In the genomic region with DNA sequence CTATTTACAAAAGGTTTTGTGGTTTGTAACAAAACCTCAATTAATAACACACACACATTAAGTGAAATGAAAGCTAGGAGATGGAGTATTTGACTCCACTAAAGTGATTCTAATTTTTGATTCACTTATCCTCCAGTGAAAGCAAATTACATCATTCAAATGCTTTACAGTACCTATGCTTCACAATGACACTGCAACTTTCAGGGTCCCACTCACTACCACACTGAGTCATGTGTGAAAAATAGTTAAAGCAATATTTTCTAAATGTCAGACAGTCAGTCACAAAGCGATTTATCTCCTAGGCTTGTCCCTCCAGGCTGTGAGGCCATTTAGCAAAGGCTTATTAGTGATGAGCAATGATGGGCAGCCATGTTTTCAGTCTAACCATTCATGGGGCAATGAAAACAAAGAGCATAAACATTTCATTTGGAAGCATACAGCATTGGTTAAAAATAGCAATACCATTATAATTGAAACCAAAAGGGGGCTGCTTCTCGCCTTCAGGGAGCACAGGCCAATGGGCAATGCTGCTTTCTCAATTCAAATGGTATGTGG, we compare ENCODE assay signal across 25 mouse cellular contexts. TPM values are rescaled to one million over a fixed set of nuclear protein-coding genes. Genes with fewer than 3 reads are reported as not detected.
DNase-seq lines count a peak whose midpoint lies in the region; ATAC-seq and TF ChIP-seq lines count a peak whose summit lies in the region.
"Had no signal": no experiment of that assay in that cellular context is flagged by ENCODE, and none has a peak within 500 bp of the region (broad histone marks: within the 10 kb centered on the region; RNA-seq: fewer than 3 reads in every experiment).

No protein-coding gene starts in this region.

- H3K36me3 ChIP-seq in liver, embryonic 13.5 days, result peaks cover 15% of the 10 kb centered on the region
- H3K36me3 ChIP-seq in liver, embryonic 11.5 days (ENCODE audit: control insufficient read depth, insufficient read depth, low read length), result 0 out of 2 replicates have a peak, but pooled peaks cover 3% of the 10 kb centered on the region
- H3K36me3 ChIP-seq in heart, embryonic 10.5 days, result peaks cover 10% of the 10 kb centered on the region

- no peak for TF ChIP-seq POLR2A in embryonic fibroblast, embryonic 13.5 days (IDR thresholded peaks at IDR 0.05; ENCODE audit: low read depth, low read length)

- ATAC-seq in liver, embryonic 13.5 days (ENCODE audit: low read depth), result 0 out of 2 replicates have a peak, but pooled peaks have one; percentile 32
- no peak for ATAC-seq in liver, embryonic 11.5 days (replicated peaks; ENCODE audit: low FRiP score)
- ATAC-seq: forebrain, postnatal 0 days; midbrain, embryonic 13.5 days had no signal

- no peak overlapping the region for H3K4me2 ChIP-seq in liver, embryonic 13.5 days
- no peak overlapping the region for H3K4me2 ChIP-seq in liver, embryonic 11.5 days
- H3K4me2 ChIP-seq: forebrain, embryonic 12.5 days; kidney, embryonic 15.5 days; limb, embryonic 13.5 days; midbrain, embryonic 13.5 days had no signal

- no peak for DNase-seq in liver, embryonic 13.5 days
- DNase-seq in liver, embryonic 11.5 days (ENCODE audit: low spot score), result no peak
- DNase-seq in 3T3-L1 (ENCODE audit: low read depth, low spot score), result peak; percentile 70
- DNase-seq in 416B (ENCODE audit: low read depth), result peak; percentile 16
- DNase-seq in retina, embryonic 14.5 days (ENCODE audit: low spot score), result no peak
- DNase-seq in heart, embryonic 10.5 days (ENCODE audit: low spot score), result no peak
- DNase-seq: cerebellum, adult 2 months; cerebellum, postnatal 25 days; forebrain, postnatal 0 days; heart, adult 2 months; heart, postnatal 14 days; kidney, adult 11 months; kidney, postnatal 25 days; lung, adult 2 months; lung, postnatal 10 days; thymus, postnatal 4 days had no signal

- no peak for TF ChIP-seq CTCF in embryonic fibroblast, embryonic 13.5 days (IDR thresholded peaks at IDR 0.05; ENCODE audit: borderline replicate concordance, insufficient read depth, low read length)

- WGBS in liver, embryonic 13.5 days (ENCODE audit: insufficient replicate concordance), result 81% methylated on average over 2 of the region's 2 CpGs
- WGBS in liver, embryonic 11.5 days, result 80% methylated on average over 2 of the region's 2 CpGs
- WGBS in heart, embryonic 10.5 days, result 77% methylated on average over 2 of the region's 2 CpGs

- no peak overlapping the region for H3K4me3 ChIP-seq in liver, embryonic 13.5 days (replicated peaks)
- no peak overlapping the region for H3K4me3 ChIP-seq in liver, embryonic 11.5 days (ENCODE audit: low read depth, low read length)
- H3K4me3 ChIP-seq in embryonic fibroblast, embryonic 13.5 days (ENCODE audit: insufficient read depth, low read length), result no peak overlapping the region
- no peak overlapping the region for H3K4me3 ChIP-seq in heart, embryonic 10.5 days
- H3K4me3 ChIP-seq: forebrain, embryonic 12.5 days; heart, adult 2 months; hindbrain, embryonic 10.5 days; kidney, embryonic 15.5 days; left cerebral cortex, adult 2 months; limb, embryonic 13.5 days; midbrain, embryonic 13.5 days had no signal

- peak overlapping the region; percentile 13 for H3K27ac ChIP-seq in liver, embryonic 13.5 days
- no peak overlapping the region for H3K27ac ChIP-seq in liver, embryonic 11.5 days (ENCODE audit: low read depth, low read length)
- 0 out of 2 replicates have a peak overlapping the region, but pooled peaks have one; percentile 54 for H3K27ac ChIP-seq in embryonic fibroblast, embryonic 13.5 days (ENCODE audit: insufficient read depth, low read length)
- no peak overlapping the region for H3K27ac ChIP-seq in heart, embryonic 10.5 days
- H3K27ac ChIP-seq: forebrain, embryonic 12.5 days; heart, adult 2 months; hindbrain, embryonic 10.5 days; kidney, embryonic 15.5 days; left cerebral cortex, adult 2 months; limb, embryonic 13.5 days; macrophage; midbrain, embryonic 13.5 days had no signal

- no peaks in the 10 kb centered on the region for H3K9me3 ChIP-seq in liver, embryonic 13.5 days (replicated peaks)
- H3K9me3 ChIP-seq in liver, embryonic 11.5 days (ENCODE audit: control insufficient read depth, low read length), result no peaks in the 10 kb centered on the region
- H3K9me3 ChIP-seq in heart, embryonic 10.5 days, result no peaks in the 10 kb centered on the region
- H3K9me3 ChIP-seq: forebrain, embryonic 12.5 days; G1E; hindbrain, embryonic 10.5 days; kidney, embryonic 15.5 days; limb, embryonic 13.5 days; midbrain, embryonic 13.5 days had no signal

- H3K4me1 ChIP-seq in liver, embryonic 13.5 days (replicated peaks), result peaks cover 53% of the 10 kb centered on the region
- peaks cover 13% of the 10 kb centered on the region for H3K4me1 ChIP-seq in liver, embryonic 11.5 days (replicated peaks; ENCODE audit: control insufficient read depth, insufficient read depth, low read length)
- peaks cover 9% of the 10 kb centered on the region for H3K4me1 ChIP-seq in embryonic fibroblast, embryonic 13.5 days (ENCODE audit: control insufficient read depth, insufficient read depth, low read length)
- H3K4me1 ChIP-seq in heart, embryonic 10.5 days, result peaks cover 39% of the 10 kb centered on the region

- no peak overlapping the region for H3K9ac ChIP-seq in liver, embryonic 13.5 days
- no peak overlapping the region for H3K9ac ChIP-seq in liver, embryonic 11.5 days (ENCODE audit: low read depth, low read length)
- H3K9ac ChIP-seq: forebrain, embryonic 12.5 days; forebrain, postnatal 0 days; kidney, embryonic 15.5 days; limb, embryonic 13.5 days; midbrain, embryonic 13.5 days had no signal

- no peaks in the 10 kb centered on the region for H3K27me3 ChIP-seq in liver, embryonic 13.5 days
- H3K27me3 ChIP-seq in liver, embryonic 11.5 days (replicated peaks; ENCODE audit: control insufficient read depth, insufficient read depth, low read length), result no peaks in the 10 kb centered on the region
- no peaks in the 10 kb centered on the region for H3K27me3 ChIP-seq in heart, embryonic 10.5 days (ENCODE audit: insufficient read depth, poor library complexity, severe bottlenecking)
- H3K27me3 ChIP-seq: forebrain, embryonic 12.5 days; kidney, embryonic 15.5 days; limb, embryonic 13.5 days; midbrain, embryonic 13.5 days had no signal

RNA-seq across cellular contexts. Expression of gene Golim4, which starts 8.1 kb away (rescaled TPM):
- 18.2 and 23.5 TPM in 2 replicates for polyA plus RNA-seq in liver, embryonic 13.5 days (2015; fragmentation: Nextera tagmentation; extraction: Ambion mirVana)
- polyA plus RNA-seq in liver, embryonic 11.5 days (2014; fragmentation: Nextera tagmentation; extraction: Ambion mirVana), result 30.1 and 32.4 TPM in 2 replicates
- polyA plus RNA-seq in embryonic fibroblast, embryonic 13.5 days (2011; ENCODE audit: insufficient read length, low read depth, missing spikeins), result 125 and 159 TPM in 2 replicates
- polyA plus RNA-seq in heart, embryonic 10.5 days (2016; fragmentation: Nextera tagmentation; extraction: Ambion mirVana), result 43.3 and 50.2 TPM in 2 replicates

Comparison
In these comparisons a context has a peak if more than half of its experiments do, and no peak if none do; other contexts are left out.
1. H3K27ac ChIP-seq: peak in liver, embryonic 13.5 days (single experiment) and embryonic fibroblast, embryonic 13.5 days (single experiment); none in liver, embryonic 11.5 days (single experiment) and heart, embryonic 10.5 days (single experiment).
2. DNase-seq: peak in 3T3-L1 (single experiment) and 416B (single experiment); none in liver, embryonic 13.5 days (single experiment), liver, embryonic 11.5 days (single experiment), retina, embryonic 14.5 days (single experiment) and heart, embryonic 10.5 days (single experiment).